Mouse (Mus musculus): Measurements from ENCODE around the gene Gnb2.

- TF ChIP-seq CTCF (IDR thresholded peaks at IDR 0.05; ENCODE audit: extremely low read depth, insufficient read depth, insufficient read length, insufficient replicate concordance) (no peak), POLR2A (IDR thresholded peaks at IDR 0.05; ENCODE audit: low read depth, low read length) (no peak)
Measured at GRCm38 (mm10) chr5:137532808-137533116, 548 bp downstream of the Gnb2 start.
